ENCODE assay signal across 8 mouse cellular contexts in the genomic region with DNA sequence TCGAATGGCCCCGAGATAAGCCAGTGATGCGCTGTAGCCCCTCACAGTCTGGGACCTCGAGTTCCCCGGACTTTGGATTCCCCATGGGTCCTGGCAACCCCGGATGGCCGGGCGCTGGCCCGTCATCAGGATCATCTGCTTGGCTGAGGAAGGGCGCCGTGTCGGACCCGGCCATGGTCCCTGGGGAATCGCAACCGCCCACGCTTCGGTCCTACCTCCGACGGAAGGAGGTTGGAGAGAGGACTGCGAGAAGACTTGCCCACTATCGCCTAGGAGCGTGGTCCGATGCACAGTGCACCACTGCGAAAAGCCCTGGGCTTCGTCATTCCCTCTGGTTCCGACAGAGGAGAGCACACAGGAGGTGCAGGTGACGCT. TPM values are rescaled to one million over a fixed set of nuclear protein-coding genes. Genes with fewer than 3 reads are reported as not detected.
DNase-seq lines count a peak whose midpoint lies in the region; ATAC-seq and TF ChIP-seq lines count a peak whose summit lies in the region.

No protein-coding gene starts in this region.

- WGBS in heart, adult 2 months: 2% methylated on average over 27 of the region's 27 CpGs
- WGBS in embryonic facial prominence, embryonic 13.5 days: under 1% methylated on average over 27 of the region's 27 CpGs
- 1% methylated on average over 27 of the region's 27 CpGs for WGBS in midbrain, embryonic 11.5 days

- no peak for TF ChIP-seq CTCF in heart, adult 2 months (IDR thresholded peaks at IDR 0.05)
- TF ChIP-seq CTCF in C2C12 (IDR thresholded peaks at IDR 0.05; ENCODE audit: control insufficient read depth, insufficient read depth, insufficient read length): no peak

- no peaks in the 10 kb centered on the region for H3K9me3 ChIP-seq in embryonic facial prominence, embryonic 13.5 days
- H3K9me3 ChIP-seq in midbrain, embryonic 11.5 days (ENCODE audit: control insufficient read depth, low read length): no peaks in the 10 kb centered on the region

- peaks cover 6% of the 10 kb centered on the region for H3K79me3 ChIP-seq in C2C12 (ENCODE audit: low read depth)

- H3K79me2 ChIP-seq in heart, adult 2 months (replicated peaks; ENCODE audit: control insufficient read depth, insufficient read depth, low read length): no peaks in the 10 kb centered on the region
- peaks cover 22% of the 10 kb centered on the region for H3K79me2 ChIP-seq in C2C12 (ENCODE audit: control insufficient read depth, insufficient read depth)

- DNase-seq in heart, adult 2 months: no peak
- DNase-seq in heart, postnatal 25 days (ENCODE audit: low spot score): no peak
- DNase-seq in midbrain, embryonic 11.5 days (ENCODE audit: low spot score, missing footprints): no peak
- no peak for DNase-seq in frontal cortex, adult 2 months (ENCODE audit: extremely low spot score in 1 of 2, low spot score in 1 of 2)
- DNase-seq in layer of hippocampus, adult 18-20 months (ENCODE audit: low spot score in 2 of 2): no peak

- H3K4me3 ChIP-seq in heart, adult 2 months: peak overlapping the region; percentile 92
- H3K4me3 ChIP-seq in C2C12 (ENCODE audit: insufficient read depth, poor library complexity, severe bottlenecking): peak overlapping the region; percentile 91
- H3K4me3 ChIP-seq in embryonic facial prominence, embryonic 13.5 days: peak overlapping the region; percentile 98
- H3K4me3 ChIP-seq in midbrain, embryonic 11.5 days (ENCODE audit: low read depth, low read length): peak overlapping the region; percentile 88

- intact Hi-C loops in heart, adult 2 months (cut with DNase I): loop anchor here (5.0 kb wide), 1 partner anchor 115 kb away; no protein-coding TSS in a partner anchor
- intact Hi-C loops in heart, postnatal 25 days (cut with DNase I): loop anchor here (5.0 kb wide), 1 partner anchor 110 kb away; no protein-coding TSS in a partner anchor

- H3K4me1 ChIP-seq in heart, adult 2 months (ENCODE audit: control insufficient read depth, insufficient read depth, low read length): peaks cover 4% of the 10 kb centered on the region
- peaks cover 9% of the 10 kb centered on the region for H3K4me1 ChIP-seq in embryonic facial prominence, embryonic 13.5 days
- peaks cover 11% of the 10 kb centered on the region for H3K4me1 ChIP-seq in midbrain, embryonic 11.5 days (ENCODE audit: control insufficient read depth, insufficient read depth, low read length)

- H3K27ac ChIP-seq in heart, adult 2 months: peak overlapping the region; percentile 78
- H3K27ac ChIP-seq in embryonic facial prominence, embryonic 13.5 days: 0 out of 2 replicates have a peak overlapping the region, but pooled peaks have one; percentile 80
- H3K27ac ChIP-seq in midbrain, embryonic 11.5 days (ENCODE audit: low read depth, low read length): peak overlapping the region; percentile 11; the same call in 1 of the 2 replicates

- ATAC-seq in embryonic facial prominence, embryonic 13.5 days (ENCODE audit: insufficient number of reproducible peaks, insufficient read depth, low FRiP score, low TSS enrichment, low read depth): no peak; the same call in 1 of the 2 replicates
- peak; percentile 5 for ATAC-seq in inflammation-experienced regulatory T-cells, adult 6 months
- ATAC-seq in midbrain, embryonic 11.5 days (ENCODE audit: low FRiP score): peak; percentile 71

- H3K27me3 ChIP-seq in heart, adult 2 months (ENCODE audit: control insufficient read depth, insufficient read depth, low read length): no peaks in the 10 kb centered on the region
- no peaks in the 10 kb centered on the region for H3K27me3 ChIP-seq in C2C12 (ENCODE audit: control insufficient read depth, insufficient read depth, insufficient read length)
- no peaks in the 10 kb centered on the region for H3K27me3 ChIP-seq in embryonic facial prominence, embryonic 13.5 days
- no peaks in the 10 kb centered on the region for H3K27me3 ChIP-seq in midbrain, embryonic 11.5 days (ENCODE audit: control insufficient read depth, insufficient read depth, low read length)

- TF ChIP-seq POLR2A in heart, adult 2 months (IDR thresholded peaks at IDR 0.05; ENCODE audit: insufficient read depth, low read depth, low read length): no peak

- H3ac ChIP-seq in C2C12 (ENCODE audit: control insufficient read depth, insufficient read length, low read depth): peak overlapping the region; percentile 92

- H3K4me2 ChIP-seq in embryonic facial prominence, embryonic 13.5 days: peak overlapping the region; percentile 98
- peak overlapping the region; percentile 96 for H3K4me2 ChIP-seq in midbrain, embryonic 11.5 days

- no peaks in the 10 kb centered on the region for H3K36me3 ChIP-seq in heart, adult 2 months (ENCODE audit: control insufficient read depth, insufficient read depth, low read length)
- no peaks in the 10 kb centered on the region for H3K36me3 ChIP-seq in C2C12 (ENCODE audit: control insufficient read depth, insufficient read depth)
- H3K36me3 ChIP-seq in embryonic facial prominence, embryonic 13.5 days: peaks cover 27% of the 10 kb centered on the region
- peaks cover 8% of the 10 kb centered on the region for H3K36me3 ChIP-seq in midbrain, embryonic 11.5 days (ENCODE audit: control insufficient read depth, insufficient read depth, low read length)

- TF ChIP-seq EP300 in heart, adult 2 months (IDR thresholded peaks at IDR 0.05; ENCODE audit: insufficient read depth, low read depth, low read length): no peak

- H3K9ac ChIP-seq in heart, adult 2 months (ENCODE audit: low read depth, low read length): peak overlapping the region; percentile 87
- H3K9ac ChIP-seq in embryonic facial prominence, embryonic 13.5 days: peak overlapping the region; percentile 89
- H3K9ac ChIP-seq in midbrain, embryonic 11.5 days (ENCODE audit: low read length): peak overlapping the region; percentile 89

TF ChIP-seq in C2C12, 6 proteins besides CTCF, POLR2A, EP300 and RAD21 (continues in another document):
- TF ChIP-seq FOSL1 (IDR thresholded peaks at IDR 0.05; ENCODE audit: insufficient read depth, low read length, poor library complexity, severe bottlenecking) (no peak), USF1 (IDR thresholded peaks at IDR 0.05; ENCODE audit: low read depth) (no peak)

RNA-seq across cellular contexts. Expression of a gene that starts 0.4 kb away (rescaled TPM):
- 10 to 100 TPM; 22.3 to 31.9 TPM for total RNA-seq in heart, adult 2 months (2021)
- 57.5 and 68.8 TPM in 2 replicates for polyA plus RNA-seq in heart, adult 2 months (2012; rRNA removed)
- total RNA-seq in heart, postnatal 25 days (2021): 10 to 100 TPM; 33.0 to 34.6 TPM
- polyA plus RNA-seq in C2C12 (2012; fragmentation: generic; extraction: Trizol): 69.8 TPM
- polyA plus RNA-seq in embryonic facial prominence, embryonic 13.5 days (2015; fragmentation: Nextera tagmentation; extraction: Ambion mirVana): 62.0 and 63.5 TPM in 2 replicates
- 10 to 100 TPM; 31.3 to 43.0 (median 38.4) TPM for polyA plus RNA-seq in inflammation-experienced regulatory T-cells, adult 6 months (2017; shearing (Covaris generic))
- 40.8 and 45.8 TPM in 2 replicates for polyA plus RNA-seq in midbrain, embryonic 11.5 days (2014; fragmentation: Nextera tagmentation; extraction: Ambion mirVana)
- polyA plus RNA-seq in frontal cortex, adult 2 months (2012; rRNA removed): 148 and 159 TPM in 2 replicates
- total RNA-seq in layer of hippocampus, adult 18-20 months (2021): 10 to 100 TPM; 81.4 to 86.6 TPM

RNA-seq across cellular contexts. Expression of a gene that starts 7.5 kb away (rescaled TPM):
- 1 to 10 TPM in 1 of 2 experiments, under 1 TPM in 1; 0.34 to 1.8 TPM for total RNA-seq in heart, adult 2 months (2021)
- polyA plus RNA-seq in heart, adult 2 months (2012; rRNA removed): 1.3 and 4.4 TPM in 2 replicates
- under 1 TPM; 0.67 to 0.91 TPM for total RNA-seq in heart, postnatal 25 days (2021)
- polyA plus RNA-seq in C2C12 (2012; fragmentation: generic; extraction: Trizol): 0.23 TPM
- polyA plus RNA-seq in embryonic facial prominence, embryonic 13.5 days (2015; fragmentation: Nextera tagmentation; extraction: Ambion mirVana): 2.7 and 4.6 TPM in 2 replicates
- 1,000 to 10,000 TPM in 1 of 3 experiments, 100 to 1,000 TPM in 2; 875 to 1,118 (median 889) TPM for polyA plus RNA-seq in inflammation-experienced regulatory T-cells, adult 6 months (2017; shearing (Covaris generic))
- polyA plus RNA-seq in midbrain, embryonic 11.5 days (2014; fragmentation: Nextera tagmentation; extraction: Ambion mirVana): 1.8 and 2.7 TPM in 2 replicates
- 1.3 and 3.1 TPM in 2 replicates for polyA plus RNA-seq in frontal cortex, adult 2 months (2012; rRNA removed)
- 1 to 10 TPM; 1.2 to 1.9 TPM for total RNA-seq in layer of hippocampus, adult 18-20 months (2021)

RNA-seq across cellular contexts. Expression of a gene that starts 19.6 kb away (rescaled TPM):
- total RNA-seq in heart, adult 2 months (2021): 1 to 10 TPM; 4.0 to 4.9 TPM
- 3.0 and 5.6 TPM in 2 replicates for polyA plus RNA-seq in heart, adult 2 months (2012; rRNA removed)
- 1 to 10 TPM; 4.5 to 5.4 TPM for total RNA-seq in heart, postnatal 25 days (2021)
- polyA plus RNA-seq in C2C12 (2012; fragmentation: generic; extraction: Trizol): 6.2 TPM
- 2.9 and 3.1 TPM in 2 replicates for polyA plus RNA-seq in embryonic facial prominence, embryonic 13.5 days (2015; fragmentation: Nextera tagmentation; extraction: Ambion mirVana)
- polyA plus RNA-seq in inflammation-experienced regulatory T-cells, adult 6 months (2017; shearing (Covaris generic)): 1 to 10 TPM; 2.7 to 3.8 (median 3.3) TPM
- polyA plus RNA-seq in midbrain, embryonic 11.5 days (2014; fragmentation: Nextera tagmentation; extraction: Ambion mirVana): 4.8 and 4.9 TPM in 2 replicates
- 6.6 and 6.8 TPM in 2 replicates for polyA plus RNA-seq in frontal cortex, adult 2 months (2012; rRNA removed)
- total RNA-seq in layer of hippocampus, adult 18-20 months (2021): 1 to 10 TPM; 6.0 to 6.9 TPM

RNA-seq across cellular contexts. Expression of a gene that starts 37.8 kb away (rescaled TPM):
- total RNA-seq in heart, adult 2 months (2021): 1 to 10 TPM in 1 of 2 experiments, under 1 TPM in 1; 0.37 to 1.9 TPM
- polyA plus RNA-seq in heart, adult 2 months (2012; rRNA removed): 2.1 and 4.6 TPM in 2 replicates
- total RNA-seq in heart, postnatal 25 days (2021): 1 to 10 TPM in 1 of 2 experiments, under 1 TPM in 1; 0.70 to 1.4 TPM
- polyA plus RNA-seq in C2C12 (2012; fragmentation: generic; extraction: Trizol): not detected
- polyA plus RNA-seq in embryonic facial prominence, embryonic 13.5 days (2015; fragmentation: Nextera tagmentation; extraction: Ambion mirVana): 0.37 TPM in 1 of 2 replicates, not detected in the other
- 1 to 10 TPM in 2 of 3 experiments, under 1 TPM in 1; 0.87 to 6.5 (median 6.0) TPM for polyA plus RNA-seq in inflammation-experienced regulatory T-cells, adult 6 months (2017; shearing (Covaris generic))
- polyA plus RNA-seq in midbrain, embryonic 11.5 days (2014; fragmentation: Nextera tagmentation; extraction: Ambion mirVana): not detected in 2 replicates
- polyA plus RNA-seq in frontal cortex, adult 2 months (2012; rRNA removed): 0.14 and 0.27 TPM in 2 replicates
- total RNA-seq in layer of hippocampus, adult 18-20 months (2021): not detected

RNA-seq across cellular contexts. Expression of a gene that starts 51.7 kb away (rescaled TPM):
- 1 to 10 TPM; 5.3 to 6.3 TPM for total RNA-seq in heart, adult 2 months (2021)
- polyA plus RNA-seq in heart, adult 2 months (2012; rRNA removed): 8.1 and 9.2 TPM in 2 replicates
- total RNA-seq in heart, postnatal 25 days (2021): 1 to 10 TPM; 4.6 to 4.9 TPM
- 17.5 TPM for polyA plus RNA-seq in C2C12 (2012; fragmentation: generic; extraction: Trizol)
- 30.8 and 34.0 TPM in 2 replicates for polyA plus RNA-seq in embryonic facial prominence, embryonic 13.5 days (2015; fragmentation: Nextera tagmentation; extraction: Ambion mirVana)
- polyA plus RNA-seq in inflammation-experienced regulatory T-cells, adult 6 months (2017; shearing (Covaris generic)): 10 to 100 TPM; 37.8 to 39.6 (median 38.1) TPM
- 17.9 and 18.0 TPM in 2 replicates for polyA plus RNA-seq in midbrain, embryonic 11.5 days (2014; fragmentation: Nextera tagmentation; extraction: Ambion mirVana)
- 22.0 and 25.4 TPM in 2 replicates for polyA plus RNA-seq in frontal cortex, adult 2 months (2012; rRNA removed)
- total RNA-seq in layer of hippocampus, adult 18-20 months (2021): 10 to 100 TPM; 14.2 to 15.2 TPM

Comparison
In these comparisons a context has a peak if more than half of its experiments do, and no peak if none do; other contexts are left out.
1. H3K27ac ChIP-seq: peak in every context shown above with its lines; median percentile 80 in embryonic facial prominence, embryonic 13.5 days; 78 in heart, adult 2 months; 11 in midbrain, embryonic 11.5 days.
2. RNA of a gene that starts 7.5 kb away (polyA plus RNA-seq): 875 to 1,118 TPM in inflammation-experienced regulatory T-cells, adult 6 months; 1.3 to 4.4 TPM in heart, adult 2 months, 1.8 to 2.7 TPM in midbrain, embryonic 11.5 days, 2.7 to 4.6 TPM in embryonic facial prominence, embryonic 13.5 days, 1.3 to 3.1 TPM in frontal cortex, adult 2 months and 0.23 TPM in C2C12 (single experiment); every median in the first group is over 100 times any median in the second.
3. Peak in every context shown above with its lines, with median percentiles within 50 percentile points of each other: H3K4me3 ChIP-seq and H3K9ac ChIP-seq.